Mouse (Mus musculus) midbrain, embryonic 10.5 days (tissue): Measurements from ENCODE around the gene AW551984. TPM values are rescaled to one million over a fixed set of nuclear protein-coding genes. Genes with fewer than 3 reads are reported as not detected.

Experiments
- DNase-seq: peaks from one replicate; pipeline ENCODE4 v3.0.0-alpha.2; 2017; ENCODE audit warnings: low spot score
- H3K27ac ChIP-seq: fragments of 300-500 bp; sonication (generic); replicated peaks from 2 replicates; pipeline ENCODE4 v1.5.1; 2016; ENCODE audit warnings: mild to moderate bottlenecking
- H3K27me3 ChIP-seq: fragments of 300-500 bp; sonication (generic); 2 replicates; pipeline ENCODE4 v1.6.1; 2016; ENCODE audit warnings: low read depth, mild to moderate bottlenecking; ENCODE audit not compliant: poor library complexity, severe bottlenecking
- H3K36me3 ChIP-seq: fragments of 300-500 bp; sonication (generic); 2 replicates; pipeline ENCODE4 v1.6.1; 2016; ENCODE audit warnings: mild to moderate bottlenecking, moderate library complexity
- H3K4me1 ChIP-seq: fragments of 300-500 bp; sonication (generic); 2 replicates; pipeline ENCODE4 v1.6.1; 2016
- H3K4me3 ChIP-seq: fragments of 300-500 bp; sonication (generic); 2 replicates; pipeline ENCODE4 v1.5.1; 2016; ENCODE audit warnings: mild to moderate bottlenecking, moderate library complexity
- H3K9me3 ChIP-seq: fragments of 300-500 bp; sonication (generic); replicated peaks from 2 replicates; pipeline ENCODE4 v1.6.1; 2016; ENCODE audit warnings: mild to moderate bottlenecking
- WGBS: fragments of 180-500 bp; shearing (Covaris S2); methylation state at CpG from one replicate; pipeline ENCODE4 v1.1.7; 2016; 5-methylcytosine and 5-hydroxymethylcytosine counted together
- polyA plus RNA-seq: library from polyadenylated mRNA; unstranded; fragments of >200 nt; fragmentation: Nextera tagmentation; extraction: Ambion mirVana; gene quantifications from 2 replicates; pipeline ENCODE4 v1.2.1, GENCODE M21; 2016

The AW551984 gene
- polyA plus RNA-seq, 1 experiment from 2014 or later, result 6.0 TPM

DNA sequence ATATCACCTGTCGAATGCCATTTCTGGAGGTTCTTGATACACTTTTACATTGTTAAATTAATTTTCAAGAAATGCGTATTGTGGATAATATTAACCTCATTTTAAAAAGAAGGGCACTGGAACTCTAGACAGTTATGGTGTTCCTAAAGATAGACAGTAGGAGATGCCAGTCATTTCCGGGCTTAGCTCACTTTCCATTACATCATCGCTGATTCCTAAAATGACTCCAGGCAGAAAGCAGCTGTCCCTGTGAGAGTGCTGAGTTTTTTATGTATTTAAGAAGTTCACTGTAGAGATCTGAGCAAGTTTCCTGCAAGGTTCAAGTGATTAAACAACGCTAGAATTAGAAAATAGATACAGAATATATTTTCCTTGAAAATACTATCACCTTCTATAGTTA is 27.2 kb downstream of the AW551984 start:
- no peak for DNase-seq
- WGBS, result 83% methylated on average over 5 of the region's 5 CpGs
- no peaks in the 10 kb centered on the region for H3K9me3 ChIP-seq
- H3K4me3 ChIP-seq, result no peak overlapping the region
- no peaks in the 10 kb centered on the region for H3K4me1 ChIP-seq
- H3K36me3 ChIP-seq, result no peaks in the 10 kb centered on the region
- no peak overlapping the region for H3K27ac ChIP-seq
- H3K27me3 ChIP-seq, result no peaks in the 10 kb centered on the region

DNA sequence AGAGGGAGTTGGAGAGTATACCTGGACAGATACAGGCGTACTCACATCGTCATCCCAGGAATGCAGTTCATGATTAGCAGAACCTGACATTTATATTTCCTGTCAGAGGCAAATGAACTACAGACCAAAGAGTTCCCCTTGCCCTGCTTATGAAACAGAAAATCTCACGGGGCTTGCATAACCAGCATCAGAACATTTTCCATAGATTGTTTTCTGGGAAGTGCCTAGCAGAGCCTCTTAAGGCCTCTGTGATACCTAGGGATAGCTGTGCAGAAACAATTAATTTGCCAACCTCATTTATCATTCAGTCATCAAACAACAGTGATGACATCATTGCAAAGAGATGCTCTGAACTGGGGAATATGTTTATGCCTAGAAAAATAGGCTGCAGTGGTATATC is 28.7 kb downstream of the AW551984 start, which contains the start of gene Olfr959:
Olfr959 (minus strand) TSS at position 101 of the 400 bp plus-strand sequence.
- no peak for DNase-seq
- WGBS, result 90% methylated on average over 3 of the region's 3 CpGs
- Histone ChIP-seq H3K36me3 (no peaks in the 10 kb centered on the region), H3K27me3 (no peaks in the 10 kb centered on the region), H3K4me3 (no peak within 1 kb of the TSS), H3K9me3 (no peaks in the 10 kb centered on the region), H3K4me1 (no peaks in the 10 kb centered on the region), H3K27ac (no peak within 1 kb of the TSS)

DNA sequence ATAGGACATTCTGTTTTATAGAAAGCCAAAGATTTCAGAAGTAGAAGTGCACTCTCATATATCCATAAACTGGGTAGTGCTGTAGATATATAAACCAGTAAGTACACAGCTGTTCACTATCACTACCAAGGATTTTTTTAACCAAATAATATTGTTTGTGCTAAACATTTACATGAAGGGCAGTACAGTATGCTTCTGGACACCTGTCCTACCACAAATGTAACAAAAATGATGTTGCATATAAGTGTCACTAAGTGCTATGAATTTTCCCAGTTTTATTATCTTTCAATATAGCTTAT is 45.9 kb downstream of the AW551984 start:
- Histone ChIP-seq H3K4me1 (peaks cover 10% of the 10 kb centered on the region), H3K9me3 (no peaks in the 10 kb centered on the region), H3K27me3 (no peaks in the 10 kb centered on the region), H3K36me3 (no peaks in the 10 kb centered on the region), H3K4me3 (no peak overlapping the region), H3K27ac (peak overlapping the region; percentile 77)
- no peak for DNase-seq

DNA sequence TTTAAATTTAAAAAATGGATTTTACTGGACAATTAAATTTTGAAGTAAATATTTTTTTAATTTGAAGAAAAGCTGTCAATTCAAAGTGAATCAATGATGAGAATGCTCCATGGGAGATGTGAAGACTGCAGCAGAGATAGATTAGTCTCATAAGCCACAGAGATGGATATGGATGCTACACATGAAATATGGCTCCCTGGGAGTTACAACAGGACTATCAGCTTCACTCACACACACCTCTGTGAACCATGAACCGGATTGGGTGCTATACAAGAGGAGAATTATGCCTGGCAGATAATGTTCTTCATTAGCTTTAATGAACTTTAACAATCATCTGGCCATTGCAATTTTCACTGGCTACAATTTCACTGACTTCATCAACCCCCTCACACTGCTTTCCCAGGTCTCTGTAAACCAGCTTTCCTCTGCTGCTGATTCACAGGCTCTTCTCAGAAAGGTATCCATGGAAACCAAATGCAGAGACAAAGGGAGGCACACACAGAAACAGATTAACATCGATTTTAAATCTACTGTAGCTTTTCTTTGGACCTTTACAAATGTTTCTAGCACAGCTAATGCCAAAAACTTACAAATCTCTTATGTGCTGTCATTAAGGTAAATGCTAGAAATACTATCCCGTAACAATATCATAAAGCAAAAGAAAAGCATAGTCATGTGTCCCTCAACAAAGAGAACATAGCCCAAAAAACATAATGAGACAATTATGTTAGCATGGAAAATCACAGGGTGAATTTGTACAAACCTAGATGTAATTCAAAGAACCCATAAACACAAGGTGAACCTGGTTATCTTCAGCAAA is 46.5 kb downstream of the AW551984 start:
- H3K4me1 ChIP-seq, result peaks cover 10% of the 10 kb centered on the region
- no peak for DNase-seq
- no peaks in the 10 kb centered on the region for H3K9me3 ChIP-seq
- H3K27me3 ChIP-seq, result no peaks in the 10 kb centered on the region
- WGBS, result 60% methylated on average over 3 of the region's 3 CpGs
- H3K4me3 ChIP-seq, result no peak overlapping the region
- H3K27ac ChIP-seq, result peak overlapping the region; percentile 77
- no peaks in the 10 kb centered on the region for H3K36me3 ChIP-seq

DNA sequence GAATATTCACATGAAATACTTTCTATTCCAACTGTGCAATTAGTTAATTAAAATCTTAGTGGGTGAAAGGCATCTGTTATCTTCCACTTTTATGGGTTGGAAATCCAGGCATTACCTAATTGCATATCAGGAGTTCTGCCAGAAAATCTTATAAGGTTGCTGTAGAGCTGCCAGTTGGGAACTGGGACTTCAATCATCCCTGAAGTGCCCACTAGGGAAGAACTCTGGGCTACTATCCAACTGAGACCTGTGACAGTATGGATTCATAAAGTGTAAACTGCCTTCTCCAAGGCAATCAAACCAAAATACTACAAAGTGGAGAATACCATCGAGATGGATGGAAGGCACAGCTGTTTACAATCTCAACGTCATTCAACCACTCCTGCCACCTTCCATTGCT is 50.3 kb downstream of the AW551984 start, which contains the start of gene Olfr958:
Olfr958 (minus strand) TSS at position 109 of the 400 bp plus-strand sequence.
- DNase-seq, result no peak
- WGBS, result 80% methylated on average over 2 of the region's 2 CpGs
- H3K9me3 ChIP-seq, result no peaks in the 10 kb centered on the region
- H3K27ac ChIP-seq, result no peak within 1 kb of the TSS
- H3K27me3 ChIP-seq, result no peaks in the 10 kb centered on the region
- no peak within 1 kb of the TSS for H3K4me3 ChIP-seq
- H3K4me1 ChIP-seq, result peaks cover 10% of the 10 kb centered on the region
- no peaks in the 10 kb centered on the region for H3K36me3 ChIP-seq

DNA sequence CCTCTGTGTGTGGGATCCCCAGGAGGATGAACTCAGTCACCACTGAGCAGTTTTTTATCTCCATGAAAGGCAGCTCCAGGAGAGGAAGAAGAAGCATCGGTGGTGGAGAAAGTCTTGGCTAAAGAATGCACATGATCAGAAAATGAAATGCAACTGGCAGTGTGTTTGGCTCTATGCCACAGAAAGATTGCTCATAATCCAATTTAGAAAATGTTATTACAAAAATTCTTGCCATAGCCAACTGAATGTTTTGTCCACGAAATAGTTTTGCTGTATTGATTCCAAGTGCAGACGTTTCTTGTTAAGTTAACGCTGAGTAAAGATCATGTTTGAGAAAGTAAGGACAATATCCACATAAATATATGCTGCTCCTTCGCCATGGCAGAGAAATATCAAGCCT is 53.4 kb downstream of the AW551984 start:
- Histone ChIP-seq H3K9me3 (no peaks in the 10 kb centered on the region), H3K4me1 (no peaks in the 10 kb centered on the region), H3K27ac (no peak overlapping the region), H3K27me3 (no peaks in the 10 kb centered on the region), H3K36me3 (no peaks in the 10 kb centered on the region), H3K4me3 (no peak overlapping the region)
- DNase-seq, result no peak
- WGBS, result 91% methylated on average over 5 of the region's 5 CpGs

Other genes with a start within 250 kb of the AW551984 start
- not detected in 2 replicates for gene Olfr951, start 217.0 kb downstream of the AW551984 start, polyA plus RNA-seq
- gene Olfr952, start 177.3 kb downstream of the AW551984 start, polyA plus RNA-seq, result not detected in 2 replicates
- gene Olfr954, start 147.7 kb downstream of the AW551984 start, polyA plus RNA-seq, result not detected in 2 replicates
- gene Olfr955, start 132.5 kb downstream of the AW551984 start, polyA plus RNA-seq, result not detected in 2 replicates
- not detected in 2 replicates for gene Olfr44, start 110.4 kb downstream of the AW551984 start, polyA plus RNA-seq
- gene Olfr957, start 88.6 kb downstream of the AW551984 start, polyA plus RNA-seq, result not detected in 2 replicates
- gene Olfr958, start 50.3 kb downstream of the AW551984 start, polyA plus RNA-seq, result not detected in 2 replicates
- not detected in 2 replicates for gene Olfr959, start 28.8 kb downstream of the AW551984 start, polyA plus RNA-seq
- not detected in 2 replicates for gene Olfr148, start 6.3 kb upstream of the AW551984 start, polyA plus RNA-seq
- not detected in 2 replicates for gene Olfr960, start 17.0 kb upstream of the AW551984 start, polyA plus RNA-seq
- gene Olfr961, start 40.7 kb upstream of the AW551984 start, polyA plus RNA-seq, result not detected in 2 replicates
- not detected in 2 replicates for gene Olfr963, start 62.8 kb upstream of the AW551984 start, polyA plus RNA-seq
- not detected in 2 replicates for gene Olfr149, start 102.7 kb upstream of the AW551984 start, polyA plus RNA-seq
- not detected in 2 replicates for gene Olfr965, start 107.0 kb upstream of the AW551984 start, polyA plus RNA-seq
- not detected in 2 replicates for gene Olfr150, start 126.6 kb upstream of the AW551984 start, polyA plus RNA-seq
- gene Olfr967, start 141.8 kb upstream of the AW551984 start, polyA plus RNA-seq, result not detected in 2 replicates
- gene Olfr968, start 178.8 kb upstream of the AW551984 start, polyA plus RNA-seq, result not detected in 2 replicates
- gene Olfr969, start 186.5 kb upstream of the AW551984 start, polyA plus RNA-seq, result not detected in 2 replicates
- not detected in 2 replicates for gene Olfr970, start 204.5 kb upstream of the AW551984 start, polyA plus RNA-seq
- gene Olfr971, start 232.5 kb upstream of the AW551984 start, polyA plus RNA-seq, result not detected in 2 replicates